Mouse (Mus musculus) brown adipose tissue, adult 24 weeks (tissue): ENCODE data around the gene Cyp26b1. TPM values are rescaled to one million over a fixed set of nuclear protein-coding genes. Genes with fewer than 3 reads are reported as not detected.

Experiments used
- H3K27ac ChIP-seq: fragments of 200-500 bp; replicated peaks from 2 replicates; pipeline ENCODE4 v1.5.1; 2012; ENCODE audit warnings: low read depth, mild to moderate bottlenecking, low read length
- H3K4me1 ChIP-seq: fragments of 200-500 bp; 2 replicates; pipeline ENCODE4 v1.6.1; 2012; ENCODE audit warnings: low read length, mixed read lengths; ENCODE audit not compliant: control insufficient read depth, insufficient read depth, insufficient read length
- H3K4me3 ChIP-seq: fragments of 200-500 bp; 2 replicates; pipeline ENCODE4 v1.5.1; 2012; ENCODE audit warnings: low read depth, mild to moderate bottlenecking, low read length, moderate library complexity; ENCODE audit not compliant: insufficient read depth
- polyA plus RNA-seq: library from polyadenylated mRNA; stranded (reverse); fragments of >200 nt; gene quantifications from 2 replicates; pipeline ENCODE4 v1.2.4, GENCODE M21; 2012; ENCODE audit not compliant: missing spikeins, insufficient read depth, insufficient read length

Gene Cyp26b1
- polyA plus RNA-seq, 1 experiment: 1.1 TPM

DNA sequence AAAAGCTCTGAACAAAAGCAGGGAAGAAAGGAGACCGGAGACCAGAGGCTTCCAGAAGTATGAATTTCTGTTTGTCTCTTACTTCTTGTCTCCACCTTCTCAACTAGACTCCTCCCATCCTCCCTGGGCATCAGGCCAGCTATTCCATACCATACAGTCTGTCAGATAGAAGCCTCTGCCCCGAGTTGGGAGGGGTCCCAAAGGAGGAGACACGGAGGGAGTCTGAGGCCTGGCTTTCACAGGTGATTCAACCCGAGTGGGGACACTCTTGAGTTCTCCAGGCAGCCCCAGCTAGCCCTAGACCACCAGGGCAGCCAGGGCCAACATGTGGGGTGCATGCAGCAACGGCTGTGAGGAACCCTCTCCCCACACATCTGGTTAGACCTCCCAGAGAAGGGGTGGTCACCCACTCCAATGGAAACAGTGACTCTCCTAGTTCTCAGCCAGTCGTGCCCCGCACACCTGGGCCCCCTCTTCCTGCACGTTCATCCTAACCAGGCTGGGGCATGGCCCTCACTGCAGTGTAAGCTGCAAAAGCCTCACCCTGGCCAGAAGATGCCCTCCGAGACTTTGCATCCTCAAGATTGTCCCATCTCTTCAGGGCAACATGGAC, 11.8 kb downstream of the Cyp26b1 start:
- Histone ChIP-seq H3K4me1 (peaks cover 14% of the 10 kb centered on the region; the same call in 1 of the 2 replicates), H3K4me3 (no peak overlapping the region), H3K27ac (no peak overlapping the region)

DNA sequence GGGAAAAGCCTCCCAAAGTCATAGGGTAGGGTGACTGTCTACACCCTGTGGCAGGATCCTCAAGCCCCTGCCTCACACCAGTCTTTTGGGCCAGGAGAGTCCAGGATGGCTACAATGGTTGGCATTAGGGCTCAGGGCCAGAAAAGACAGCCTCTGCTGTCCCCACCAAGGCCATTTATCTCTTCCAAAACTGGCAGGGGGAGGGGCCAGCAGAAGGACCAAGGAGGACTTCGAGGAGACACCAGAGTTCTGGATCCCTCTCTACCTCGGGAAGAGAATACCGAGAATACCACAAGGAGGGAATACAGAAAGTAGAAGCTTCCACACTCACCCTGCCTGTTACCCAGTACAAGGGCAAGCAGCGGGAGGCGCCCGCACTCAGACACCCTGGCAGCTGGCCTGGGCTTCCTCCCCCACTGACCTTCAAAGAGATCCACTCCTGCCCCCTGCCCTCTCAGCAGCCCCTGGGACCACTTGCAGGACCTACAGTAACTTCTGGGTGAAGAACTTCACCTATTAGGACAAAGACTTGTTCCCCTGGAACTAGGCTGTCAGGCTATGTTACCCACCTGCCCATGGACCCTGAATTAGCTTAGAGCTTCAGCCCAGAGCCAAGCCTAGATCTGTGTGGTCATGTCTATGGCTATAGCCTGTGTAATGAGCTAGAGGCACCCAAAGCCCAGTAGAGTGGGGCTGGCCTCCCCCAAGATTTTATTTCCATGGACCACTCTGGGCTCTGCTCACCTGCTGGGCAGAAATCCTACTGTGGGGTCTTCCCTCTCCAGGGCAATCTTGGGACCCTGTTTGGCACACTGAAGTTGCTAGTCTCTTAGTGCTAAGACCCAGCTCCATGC, 12.5 kb downstream of the Cyp26b1 start:
- Histone ChIP-seq H3K4me1 (peaks cover 14% of the 10 kb centered on the region; the same call in 1 of the 2 replicates), H3K27ac (no peak overlapping the region), H3K4me3 (no peak overlapping the region)

DNA sequence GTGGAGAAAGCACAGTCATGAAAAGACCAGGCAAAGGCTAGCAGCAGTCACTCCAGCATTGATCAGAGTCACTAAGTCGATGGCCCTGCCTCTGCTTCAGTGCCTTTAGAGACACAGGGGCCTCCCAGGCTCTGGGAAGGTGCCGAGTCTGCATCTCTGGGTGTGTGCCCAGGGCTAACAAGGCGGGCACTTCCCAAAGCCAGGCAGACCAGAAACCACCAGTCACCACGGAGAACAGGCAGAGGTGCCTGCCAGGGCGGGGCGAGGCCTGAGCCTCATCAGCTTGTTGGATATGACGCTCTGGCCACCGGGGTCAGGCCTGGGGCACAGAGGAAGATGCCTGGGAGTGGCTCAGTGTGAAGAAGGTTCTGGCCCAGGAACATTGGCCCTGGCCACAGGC, 14.2 kb downstream of the Cyp26b1 start:
- Histone ChIP-seq H3K27ac (no peak overlapping the region), H3K4me1 (peaks cover 6% of the 10 kb centered on the region; the same call in 1 of the 2 replicates), H3K4me3 (no peak overlapping the region)

DNA sequence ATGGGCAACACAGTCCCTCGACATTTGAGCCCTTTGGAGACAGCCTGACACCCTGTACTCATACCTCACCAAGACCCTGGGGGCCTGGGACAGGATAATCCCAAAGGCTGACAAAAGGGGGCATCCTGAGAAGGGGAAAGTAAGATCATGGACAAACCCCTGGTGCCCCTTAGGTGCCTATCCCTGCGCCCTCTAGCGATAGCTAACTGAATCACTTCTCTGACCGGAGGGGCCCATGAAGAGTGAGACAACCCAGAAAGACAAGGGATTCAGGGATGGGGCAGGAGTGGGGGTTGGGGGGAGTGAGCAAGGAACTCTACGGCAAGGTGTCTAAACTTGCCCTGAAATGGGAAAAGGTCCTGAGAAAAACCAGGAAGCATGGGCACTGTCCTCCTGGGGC, 14.8 kb downstream of the Cyp26b1 start:
- no peak overlapping the region for H3K4me3 ChIP-seq
- no peak overlapping the region for H3K27ac ChIP-seq
- H3K4me1 ChIP-seq: 0 out of 2 replicates have a peak, but pooled peaks cover 3% of the 10 kb centered on the region

DNA sequence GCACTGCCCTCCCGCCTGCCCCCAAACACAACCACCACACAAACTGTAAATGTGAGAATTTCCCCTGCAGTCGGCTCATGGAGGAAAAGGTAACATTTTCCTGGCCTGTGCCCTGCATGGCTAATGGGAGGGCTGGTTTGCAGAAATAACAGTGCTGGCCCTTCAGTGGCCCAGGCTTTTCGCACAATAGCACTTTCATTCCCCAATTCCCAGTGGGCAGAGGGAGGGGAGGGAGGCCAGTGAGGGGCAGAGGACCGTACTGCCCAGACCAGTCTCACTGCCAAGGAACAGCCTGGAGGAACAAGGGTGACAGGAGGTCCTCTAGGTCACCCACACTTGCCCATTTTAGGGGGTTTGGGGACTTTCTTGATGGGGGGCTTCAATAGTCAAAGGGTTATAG, 15.8 kb downstream of the Cyp26b1 start:
- H3K27ac ChIP-seq: no peak overlapping the region
- H3K4me1 ChIP-seq: no peaks in the 10 kb centered on the region
- H3K4me3 ChIP-seq: no peak overlapping the region

- Histone ChIP-seq H3K4me1 (no peaks in the 10 kb centered on the region), H3K4me3 (no peak overlapping the region), H3K27ac (no peak overlapping the region)
Observed at GRCm38 (mm10) chr6:84573905-84574660, 19.6 kb downstream of the Cyp26b1 start.

GRCm38 (mm10) chr6:84570039-84570438, 23.7 kb downstream of the Cyp26b1 start:
- Histone ChIP-seq H3K4me3 (no peak overlapping the region), H3K4me1 (no peaks in the 10 kb centered on the region), H3K27ac (no peak overlapping the region)

DNA sequence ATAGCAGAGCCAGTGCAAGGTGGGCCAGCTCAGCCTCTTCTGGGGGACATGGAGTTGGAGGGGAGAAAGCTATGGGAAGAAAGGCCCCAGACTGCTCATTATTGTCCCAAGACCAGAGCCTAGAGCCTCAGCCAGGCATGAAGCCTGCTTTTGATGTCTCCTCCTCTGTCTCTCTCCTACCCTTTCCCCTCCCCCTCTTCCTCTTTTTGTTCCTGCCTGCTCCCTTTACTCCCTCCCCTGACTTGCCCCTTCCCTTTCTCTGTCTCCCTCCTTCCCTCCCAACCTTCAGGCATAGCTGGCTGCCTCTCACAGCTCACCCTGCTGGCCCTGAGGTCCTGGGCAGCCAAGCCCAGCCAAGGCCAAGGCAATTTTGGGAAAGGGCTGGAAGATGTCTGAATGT, 24.1 kb downstream of the Cyp26b1 start:
- no peak overlapping the region for H3K27ac ChIP-seq

GRCm38 (mm10) chr6:84568880-84569279, 24.8 kb downstream of the Cyp26b1 start:
- no peak overlapping the region for H3K27ac ChIP-seq
- no peak overlapping the region for H3K4me3 ChIP-seq
- no peaks in the 10 kb centered on the region for H3K4me1 ChIP-seq

More for the DNA sequence above, 24.1 kb downstream of the Cyp26b1 start:
- no peak overlapping the region for H3K4me3 ChIP-seq
- no peaks in the 10 kb centered on the region for H3K4me1 ChIP-seq

- no peaks in the 10 kb centered on the region for H3K4me1 ChIP-seq
- no peak overlapping the region for H3K4me3 ChIP-seq
- no peak overlapping the region for H3K27ac ChIP-seq
Observed at GRCm38 (mm10) chr6:84567696-84568095, 26.0 kb downstream of the Cyp26b1 start.

DNA sequence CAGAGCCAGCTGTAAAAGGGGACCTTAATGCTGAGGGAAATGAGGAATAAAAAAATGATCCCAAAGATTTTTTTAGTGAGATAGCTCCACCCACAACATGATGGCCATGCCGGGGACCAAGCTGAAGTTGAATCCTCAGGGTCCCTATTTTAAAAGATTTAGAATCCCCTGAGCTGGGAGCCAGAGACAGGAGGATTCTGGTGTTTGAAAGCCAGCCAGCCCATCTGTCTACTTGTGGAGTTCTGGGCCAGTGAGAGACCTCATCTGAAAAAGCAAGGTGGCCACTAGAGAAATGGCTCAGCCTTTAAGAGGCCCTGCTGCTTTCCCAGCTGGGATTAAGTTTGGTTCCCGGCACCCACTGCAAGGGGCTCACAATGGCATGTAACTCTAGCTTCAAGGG, 26.9 kb downstream of the Cyp26b1 start:
- Histone ChIP-seq H3K4me1 (no peaks in the 10 kb centered on the region), H3K4me3 (no peak overlapping the region), H3K27ac (no peak overlapping the region)

- Histone ChIP-seq H3K27ac (no peak overlapping the region), H3K4me3 (no peak overlapping the region), H3K4me1 (no peaks in the 10 kb centered on the region)
Observed at GRCm38 (mm10) chr6:84565245-84565644, 28.5 kb downstream of the Cyp26b1 start.

DNA sequence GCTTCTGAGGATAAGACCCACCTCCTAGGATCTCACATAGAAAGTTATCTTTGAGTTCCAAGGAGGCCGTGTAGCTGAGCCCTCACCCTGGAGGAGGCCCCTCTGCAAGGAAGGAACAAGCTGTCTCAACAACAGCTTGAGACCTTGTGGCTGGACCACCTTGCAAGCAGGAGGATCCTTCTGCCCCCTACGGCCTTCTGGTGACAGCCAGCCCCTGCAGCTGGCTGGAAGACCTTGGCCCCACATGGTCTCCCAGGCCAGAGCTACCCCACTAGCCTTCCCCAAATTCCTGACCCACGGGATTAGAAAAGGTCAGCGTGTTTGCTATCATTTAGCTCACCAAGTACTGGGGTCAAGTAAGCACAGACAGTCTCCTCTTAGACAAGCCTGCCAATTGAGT, 30.8 kb downstream of the Cyp26b1 start:
- H3K4me1 ChIP-seq: no peaks in the 10 kb centered on the region
- no peak overlapping the region for H3K27ac ChIP-seq

DNA sequence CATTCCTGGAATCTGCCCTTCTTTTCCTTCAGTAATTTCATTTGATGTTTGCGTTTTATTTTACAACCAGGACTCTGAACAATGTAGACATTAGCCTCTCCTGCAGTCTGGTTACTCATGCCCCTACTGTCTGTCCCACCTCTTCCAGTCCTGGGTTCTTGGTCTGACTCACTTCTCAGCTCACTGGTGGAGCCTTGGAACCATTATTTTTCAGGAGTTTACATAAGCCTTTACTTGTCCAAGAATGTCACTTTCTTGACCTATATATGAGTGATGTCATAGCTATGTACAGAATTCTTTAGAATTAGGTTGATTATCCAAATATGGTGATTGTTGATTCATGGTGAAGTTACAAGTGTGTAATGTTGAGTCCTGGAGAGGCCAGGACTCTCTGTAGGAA, 32.5 kb downstream of the Cyp26b1 start:
- Histone ChIP-seq H3K4me3 (no peak overlapping the region), H3K27ac (no peak overlapping the region), H3K4me1 (no peaks in the 10 kb centered on the region)

More for the DNA sequence above, 30.8 kb downstream of the Cyp26b1 start:
- H3K4me3 ChIP-seq: no peak overlapping the region

- Histone ChIP-seq H3K27ac (no peak overlapping the region), H3K4me3 (no peak overlapping the region), H3K4me1 (no peaks in the 10 kb centered on the region)
Observed at GRCm38 (mm10) chr6:84549852-84550437, 43.8 kb downstream of the Cyp26b1 start.
